Mouse (Mus musculus) regulatory T cell (primary cell): ENCODE measurements around the gene Arl10.

ENCODE experiments used
- in situ Hi-C: fragments of 300-600 bp; cut with MboI, MseI; formaldehyde crosslinking; loops from one replicate; pipeline ENCODE4 v1.15.1; 2025; ENCODE audit warnings: high pct_unique_total_duplicates

The Arl10 gene

GRCm38 (mm10) chr13:54574854-54575481 lies at the start of gene Arl10:
Arl10 (plus strand) TSS chr13:54575015.
- in situ Hi-C loops = no loop called here

DNA sequence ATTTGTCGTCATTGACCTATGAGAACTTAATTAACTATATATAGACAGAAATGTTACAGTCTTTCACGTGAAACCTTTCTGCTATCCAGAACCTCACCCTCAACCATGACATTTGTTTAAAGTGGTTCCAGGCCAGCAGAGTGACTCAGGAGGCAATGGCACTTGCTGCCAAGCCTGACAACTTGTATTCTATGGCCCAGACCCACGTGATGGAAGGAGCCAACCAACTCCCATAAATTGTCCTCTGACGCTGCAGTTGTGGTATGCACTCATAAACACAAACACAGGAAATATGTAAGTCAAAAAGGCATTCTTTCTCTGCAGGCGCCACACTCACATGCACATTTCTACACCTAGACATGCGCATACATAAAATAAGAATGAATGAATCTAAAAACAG lies 47.7 kb upstream of the Arl10 start:
- in situ Hi-C loops = no loop called here

- in situ Hi-C loops = no loop called here
Measured at GRCm38 (mm10) chr13:54532134-54532533, 42.7 kb upstream of the Arl10 start.

GRCm38 (mm10) chr13:54548036-54548435 lies 26.8 kb upstream of the Arl10 start:
- in situ Hi-C loops = no loop called here

- in situ Hi-C loops = no loop called here
Measured at GRCm38 (mm10) chr13:54556176-54556575, 18.6 kb upstream of the Arl10 start.

- in situ Hi-C loops = no loop called here
Measured at GRCm38 (mm10) chr13:54556796-54557195, 18.0 kb upstream of the Arl10 start.

- in situ Hi-C loops = no loop called here
Measured at GRCm38 (mm10) chr13:54557652-54558051, 17.2 kb upstream of the Arl10 start.

DNA sequence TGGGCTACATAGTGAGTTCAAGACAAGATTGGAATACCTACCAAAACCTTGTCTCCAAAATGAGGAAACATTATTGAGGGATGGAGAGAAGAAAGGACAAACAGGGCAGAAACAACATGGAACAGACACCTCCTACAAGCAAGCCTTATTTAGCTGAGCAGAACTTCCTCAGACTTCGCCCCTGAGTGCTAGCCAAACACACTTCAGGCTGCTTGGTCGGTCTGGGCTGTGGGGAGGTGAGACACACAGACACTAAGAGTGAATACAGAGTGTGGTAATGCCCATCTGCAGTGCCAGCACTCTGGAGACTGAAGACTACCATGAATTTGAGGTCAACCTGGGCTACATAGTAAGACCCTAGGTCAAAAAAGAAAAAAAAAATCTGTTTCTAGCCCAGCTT lies 15.2 kb upstream of the Arl10 start:
- in situ Hi-C loops = loop anchor here (5.0 kb wide), 1 partner anchor 102 kb away; no protein-coding TSS in a partner anchor

DNA sequence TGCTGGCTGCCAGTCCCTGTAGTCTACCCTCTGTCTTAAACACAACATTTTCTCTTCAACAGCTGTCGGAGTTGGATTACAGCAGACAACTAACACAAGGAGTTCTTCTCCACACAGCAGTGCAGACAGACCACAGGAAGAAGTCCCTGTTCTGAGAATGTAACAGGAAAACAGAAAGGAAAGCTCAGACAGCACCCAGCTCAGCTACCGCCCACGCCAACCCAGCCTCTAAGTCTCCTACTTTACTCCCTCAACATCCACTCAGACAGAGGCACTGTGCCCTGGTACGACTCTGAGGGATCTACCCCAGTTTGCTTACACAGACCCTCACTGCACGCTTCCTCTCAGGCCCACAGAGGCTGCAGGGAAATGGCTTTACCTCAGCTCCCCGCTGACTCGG lies 14.2 kb upstream of the Arl10 start:
- in situ Hi-C loops = loop anchor here (5.0 kb wide), 1 partner anchor 103 kb away; no protein-coding TSS in a partner anchor

DNA sequence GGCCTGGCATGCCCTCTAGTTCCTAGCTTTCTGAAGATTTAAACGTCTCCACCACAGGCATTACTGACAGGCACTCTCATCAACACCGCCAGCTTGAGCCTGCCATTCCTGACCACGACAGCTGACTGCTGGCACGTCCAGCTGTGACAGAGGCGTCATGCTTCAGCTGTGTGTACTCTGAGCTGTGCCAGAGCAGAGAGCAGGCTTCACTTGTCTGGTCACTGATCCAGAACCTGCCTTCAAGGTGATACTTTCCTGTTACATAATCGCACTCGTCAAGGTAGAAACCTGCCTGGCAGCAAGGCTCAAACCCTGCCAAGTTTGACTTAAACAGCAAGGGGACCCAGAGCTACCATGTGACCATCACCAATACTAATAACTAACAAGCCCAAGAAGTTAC lies 12.3 kb upstream of the Arl10 start:
- in situ Hi-C loops = loop anchor here (5.0 kb wide), 1 partner anchor 105 kb away; no protein-coding TSS in a partner anchor

- in situ Hi-C loops = loop anchor here (5.0 kb wide), 1 partner anchor 107 kb away; no protein-coding TSS in a partner anchor
Measured at GRCm38 (mm10) chr13:54564232-54565200, 10.3 kb upstream of the Arl10 start.

DNA sequence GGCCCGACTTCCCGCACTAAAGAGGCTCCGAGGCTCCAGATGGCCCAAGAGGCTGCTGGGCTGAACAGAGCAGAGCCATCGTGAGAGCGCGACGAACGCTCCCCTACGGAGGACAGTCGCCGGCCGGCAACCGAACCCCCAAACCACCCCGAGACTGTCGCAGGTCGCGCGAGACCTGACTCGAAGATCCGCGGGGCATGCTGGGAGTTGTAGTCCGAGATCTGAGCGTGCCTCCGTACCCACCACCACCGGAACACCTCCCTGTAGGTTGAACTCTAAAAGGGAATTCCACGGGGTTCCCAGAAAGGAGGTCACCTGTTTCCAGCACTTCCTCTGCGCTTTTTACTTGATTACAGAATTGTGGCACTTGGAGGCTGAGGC lies 9.6 kb upstream of the Arl10 start, which contains the start of gene 4833439L19Rik:
Gene 4833439L19Rik, minus strand, starts transcription at position 235 of the 381 bp plus-strand sequence.
- in situ Hi-C loops = no loop called here

DNA sequence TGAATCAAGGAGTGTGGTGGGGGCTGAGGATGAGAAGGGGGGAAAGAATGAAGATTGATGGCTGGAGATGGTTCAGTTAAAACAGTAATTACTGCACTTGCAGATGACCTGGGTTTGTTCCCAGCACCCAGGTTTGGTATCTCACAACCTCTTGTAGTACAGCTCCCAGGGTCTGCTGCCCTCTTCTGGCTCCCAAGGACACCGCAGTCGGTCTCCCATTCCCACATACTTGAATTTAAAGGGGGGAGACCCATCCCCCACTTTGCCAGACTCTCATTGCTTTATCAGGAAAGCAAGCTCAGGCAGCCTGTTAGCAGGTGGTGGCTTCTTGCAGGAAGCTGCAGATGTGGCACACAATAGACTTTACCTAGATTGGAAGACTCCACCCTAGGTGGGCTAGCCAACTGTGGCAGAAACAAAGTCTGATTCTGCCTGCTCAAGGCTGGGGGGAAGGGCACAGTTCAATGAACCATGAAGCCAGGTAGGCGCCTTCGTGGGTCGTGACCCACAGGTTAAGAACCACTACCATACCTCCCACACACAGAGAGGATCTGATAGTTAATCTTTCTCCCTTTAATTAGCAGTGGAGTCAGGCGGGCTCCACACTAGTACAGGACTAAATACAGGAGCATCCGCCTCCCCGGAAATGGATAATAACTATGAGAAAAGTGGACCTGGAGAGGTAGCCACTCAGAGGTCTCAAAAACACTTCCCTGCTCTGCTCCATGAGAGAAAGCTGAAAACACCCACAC lies 9.0 kb upstream of the Arl10 start:
- in situ Hi-C loops = no loop called here

DNA sequence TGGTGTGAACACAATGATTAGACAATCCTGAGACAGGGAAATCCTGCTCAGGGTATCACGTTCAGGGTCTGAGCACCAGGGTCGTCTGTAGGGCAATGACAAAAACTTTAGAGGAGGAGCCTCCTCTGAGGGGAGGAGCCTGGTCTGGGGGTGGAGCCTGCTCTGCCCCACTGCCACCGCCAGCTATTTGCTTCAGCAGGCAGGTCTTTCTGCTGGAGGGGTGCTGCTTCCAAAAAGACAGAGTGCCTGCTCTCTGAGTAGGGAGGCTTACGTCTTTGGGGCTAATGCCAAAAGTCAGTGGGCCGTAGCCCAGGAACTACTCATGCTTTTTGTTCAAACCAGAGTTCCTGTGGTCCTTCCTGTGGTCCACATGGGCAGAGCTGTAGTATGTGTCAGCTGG lies 6.4 kb upstream of the Arl10 start:
- in situ Hi-C loops = no loop called here

DNA sequence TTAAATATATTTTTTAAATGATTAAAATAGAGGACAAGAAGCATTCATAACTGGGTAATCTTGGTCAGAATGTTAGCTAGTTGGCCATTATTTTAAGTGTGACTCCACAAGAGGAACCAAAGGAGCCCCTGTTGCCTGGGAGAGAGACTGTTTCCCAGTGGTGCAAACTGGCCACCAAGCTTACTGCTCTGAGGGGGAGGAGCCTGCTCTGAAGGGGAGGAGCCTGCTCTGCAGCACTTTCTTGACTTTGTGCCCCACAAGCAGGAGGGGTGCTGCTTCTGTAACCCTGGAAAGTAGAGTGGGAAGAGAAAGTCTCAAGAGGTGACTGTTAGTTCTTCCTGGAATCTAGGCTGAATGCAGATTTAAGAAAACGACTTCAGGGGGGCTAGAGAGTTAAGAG lies 5.5 kb upstream of the Arl10 start:
- in situ Hi-C loops = no loop called here

DNA sequence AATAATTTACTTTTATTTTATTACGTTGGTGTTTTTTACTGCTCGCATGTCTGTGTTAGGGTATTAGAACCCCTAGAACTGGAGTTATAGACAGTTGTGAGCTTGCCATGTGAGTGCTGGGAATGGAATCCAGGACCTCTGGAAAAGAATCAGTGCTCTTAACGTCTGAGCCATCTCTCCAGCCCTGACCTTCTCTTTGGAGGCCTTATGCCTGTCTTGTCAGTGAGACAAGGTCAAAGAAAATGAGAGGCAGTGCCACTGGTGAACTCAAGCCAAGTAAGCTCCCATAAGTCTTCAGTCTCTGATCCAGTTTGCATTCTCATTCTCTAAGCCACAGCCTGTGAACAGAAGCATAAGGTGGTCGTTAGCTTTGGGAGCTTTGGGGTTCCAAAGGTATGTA lies 4.1 kb upstream of the Arl10 start:
- in situ Hi-C loops = no loop called here

DNA sequence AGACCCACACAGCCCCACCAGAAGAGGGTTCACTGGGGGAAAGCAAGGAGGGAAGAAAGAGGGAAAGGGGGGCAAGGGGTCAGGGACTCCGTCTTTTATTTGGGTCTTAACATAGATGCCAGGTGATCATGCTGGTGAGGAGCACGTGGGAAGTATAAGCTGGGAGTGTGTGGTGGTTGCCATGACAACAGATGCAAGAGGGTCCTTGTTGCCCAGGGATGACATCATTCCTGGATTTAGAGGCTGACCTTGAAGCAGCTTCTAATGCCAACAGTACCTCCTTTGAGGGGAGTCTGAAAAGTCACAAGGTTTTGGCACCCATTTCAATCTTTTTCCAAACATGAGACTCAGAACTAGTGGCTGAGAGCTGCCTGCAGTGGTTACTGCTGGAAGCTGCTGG lies 3.2 kb upstream of the Arl10 start:
- in situ Hi-C loops = no loop called here

DNA sequence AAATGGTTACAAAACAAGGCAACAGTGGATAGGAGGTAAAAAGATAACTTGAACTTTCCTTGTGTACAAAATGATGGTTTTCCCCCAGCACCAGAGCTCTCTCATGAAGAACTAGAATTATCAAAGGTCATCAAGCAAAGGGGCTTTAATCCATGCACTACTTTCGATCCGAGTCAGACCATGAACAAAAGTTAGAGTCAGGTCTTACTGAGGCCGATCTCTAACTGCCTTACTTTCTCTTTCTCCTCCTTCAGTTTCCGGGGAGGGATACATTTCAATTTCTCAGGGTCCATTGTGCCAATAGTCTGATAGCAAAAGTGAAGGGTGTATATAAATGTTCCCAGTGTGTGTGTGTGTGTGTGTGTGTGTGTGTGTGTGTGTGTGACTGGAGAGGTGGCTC lies 2.2 kb upstream of the Arl10 start:
- in situ Hi-C loops = no loop called here

GRCm38 (mm10) chr13:54575489-54575888 lies 674 bp downstream of the Arl10 start:
- in situ Hi-C loops = no loop called here

- in situ Hi-C loops = no loop called here
Measured at GRCm38 (mm10) chr13:54577652-54578507, 3.1 kb downstream of the Arl10 start.

- in situ Hi-C loops = no loop called here
Measured at GRCm38 (mm10) chr13:54581385-54581784, 6.6 kb downstream of the Arl10 start.
